Mouse (Mus musculus) inflammation-experienced regulatory T-cells, adult 16 weeks (primary cell): Measurements from ENCODE around the gene Zfp174. TPM values are rescaled to one million over a fixed set of nuclear protein-coding genes. Genes with fewer than 3 reads are reported as not detected.

Source experiments
- polyA plus RNA-seq: library from polyadenylated mRNA; unstranded; fragments of 100-300 nt; shearing (Covaris generic); gene quantifications from one replicate; pipeline ENCODE4 v1.2.1, GENCODE M21; 2017

Zfp174 gene
- polyA plus RNA-seq = 1.4 TPM

GRCm38 (mm10) chr16:3846711-3847518 is at the start of gene Zfp174:
TSS of gene Zfp174 (plus strand) at chr16:3847268.

DNA sequence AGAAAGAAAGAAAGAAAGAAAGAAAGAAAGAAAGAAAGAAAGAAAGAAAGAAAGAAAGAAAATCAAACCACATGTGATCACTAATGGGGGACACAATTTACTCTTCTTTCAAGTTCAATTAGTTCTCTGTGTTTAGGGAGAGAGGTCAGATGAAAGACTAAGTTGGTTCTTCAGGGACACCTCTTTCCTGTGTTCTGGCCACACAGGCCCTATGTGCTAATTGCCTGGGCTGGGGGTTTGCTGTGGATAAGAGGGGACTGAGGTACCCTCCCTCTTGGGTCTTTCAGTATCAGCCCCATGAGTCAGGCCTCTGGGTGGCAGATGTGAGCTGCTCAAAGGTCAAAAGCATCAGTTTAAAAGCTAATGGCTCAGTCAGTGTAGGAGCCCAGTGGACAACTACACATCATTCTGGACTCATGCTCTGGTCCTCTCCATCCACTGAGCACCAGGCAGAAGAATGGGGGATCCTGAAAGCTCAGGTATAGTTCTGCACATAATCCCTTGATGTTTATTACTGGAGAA is 16.4 kb upstream of the Zfp174 start, which contains the start of gene Olfr15:
Gene Olfr15 (plus strand): TSS at position 291 of the 522 bp plus-strand sequence.

DNA sequence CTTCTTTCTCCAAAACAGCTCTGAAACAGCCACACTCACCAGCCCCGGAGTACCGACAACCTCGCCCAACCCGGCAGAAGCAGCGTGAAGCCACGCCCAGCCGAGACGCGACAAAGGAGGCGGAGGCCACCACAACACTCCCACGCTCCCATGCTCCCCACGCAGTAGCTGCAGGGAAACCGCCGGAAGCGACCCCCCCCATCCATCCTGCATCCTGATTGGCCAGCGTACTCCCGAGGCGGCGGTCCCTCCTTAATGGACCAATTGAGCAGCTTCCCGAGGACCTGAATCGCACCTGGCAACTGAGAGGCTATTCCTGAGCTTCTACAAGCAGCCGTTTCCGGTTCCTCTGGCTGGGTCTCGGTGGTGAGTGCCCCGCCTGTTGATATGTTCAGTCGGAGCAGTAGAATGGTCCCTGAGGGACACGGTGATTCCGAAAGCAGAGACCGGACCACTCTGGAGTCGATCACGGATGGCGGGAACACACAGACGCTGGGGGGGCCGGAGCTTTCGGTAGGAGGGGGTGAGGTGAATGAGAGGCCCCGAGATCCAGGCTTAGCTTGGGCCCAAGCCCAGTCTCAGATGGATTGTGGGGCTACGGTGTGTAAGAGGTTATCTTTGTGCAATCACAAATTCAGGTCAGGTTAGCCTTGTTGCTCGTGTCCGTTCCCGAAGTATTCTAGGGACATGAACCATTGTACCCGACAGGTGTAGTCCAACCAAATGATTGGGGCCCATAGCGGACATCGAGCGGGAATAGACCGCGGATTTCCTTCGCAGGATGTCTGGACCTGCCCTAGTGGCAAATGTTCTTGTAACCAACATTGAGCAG is 25.4 kb downstream of the Zfp174 start, which contains the start of gene Naa60:
Gene Naa60 (plus strand): TSS at position 160 of the 832 bp plus-strand sequence.

DNA sequence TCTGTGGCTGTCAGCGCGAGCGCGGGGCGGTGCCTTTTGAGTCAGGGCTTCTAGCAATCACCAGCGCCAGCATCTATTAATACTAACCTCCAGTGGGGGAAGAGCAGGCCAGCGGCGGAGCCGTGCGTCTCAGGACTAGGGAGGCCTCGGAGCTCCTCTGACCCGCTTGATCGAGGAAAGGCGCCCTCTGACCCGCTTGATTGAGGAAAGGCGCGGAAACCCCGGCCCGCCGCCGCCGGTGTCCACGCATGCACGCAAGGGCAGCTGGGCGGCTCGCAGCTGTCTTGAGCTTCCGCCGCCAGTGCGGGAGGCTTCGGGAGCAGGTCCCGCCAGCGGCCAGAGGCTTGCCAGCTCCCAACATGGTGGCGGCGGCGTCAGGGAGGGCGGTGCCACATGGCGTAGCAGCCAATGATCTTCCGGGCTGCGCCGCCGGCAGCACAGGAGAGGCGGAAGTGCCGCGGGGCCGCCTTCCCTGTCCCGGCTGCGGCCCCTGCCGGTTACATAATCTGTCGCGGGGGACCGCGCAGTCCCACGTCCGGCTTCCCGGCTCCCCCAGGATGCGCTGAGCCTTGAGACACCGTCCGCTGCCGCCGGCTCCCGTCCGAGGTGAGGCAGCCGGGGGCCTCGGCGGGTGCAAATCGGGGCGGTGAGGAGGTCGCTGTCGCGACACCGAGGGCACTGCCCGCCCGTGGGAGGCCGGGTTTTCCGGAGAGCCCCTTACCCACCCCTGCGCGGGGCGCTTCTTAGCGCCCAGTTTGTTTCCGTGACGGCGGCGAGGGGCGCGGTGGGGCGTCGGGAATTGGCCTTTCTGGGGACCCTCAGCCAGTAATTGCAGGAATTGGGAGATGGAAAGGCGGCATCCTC is 37.4 kb downstream of the Zfp174 start, which contains the start of the genes Zfp597 and Gm20695:
Gene Zfp597 (minus strand): TSS at position 361 of the 864 bp plus-strand sequence.
Gene Gm20695 (plus strand): TSS at position 448 of the 864 bp plus-strand sequence.

Other genes with a start within 250 kb of the Zfp174 start
- gene Mefv, start 129.2 kb upstream of the Zfp174 start, polyA plus RNA-seq = 0.11 TPM
- gene Zfp263, start 103.2 kb upstream of the Zfp174 start, polyA plus RNA-seq = 83.2 TPM
- gene Olfr15, start 16.4 kb upstream of the Zfp174 start, polyA plus RNA-seq = 0.11 TPM
- 147 TPM for gene Naa60, start 25.1 kb downstream of the Zfp174 start, polyA plus RNA-seq
- gene Zfp597, start 37.3 kb downstream of the Zfp174 start, polyA plus RNA-seq = 16.8 TPM
- not detected for gene Gm20695, start 37.4 kb downstream of the Zfp174 start, polyA plus RNA-seq
- gene 1700037C18Rik, start 61.4 kb downstream of the Zfp174 start, polyA plus RNA-seq = 13.3 TPM
- gene Cluap1, start 61.5 kb downstream of the Zfp174 start, polyA plus RNA-seq = 40.9 TPM
- gene Nlrc3, start 129.4 kb downstream of the Zfp174 start, polyA plus RNA-seq = 100 TPM
- 48.4 TPM for gene Slx4, start 156.5 kb downstream of the Zfp174 start, polyA plus RNA-seq
- gene Dnase1, start 189.7 kb downstream of the Zfp174 start, polyA plus RNA-seq = 4.8 TPM
- gene Trap1, start 230.6 kb downstream of the Zfp174 start, polyA plus RNA-seq = 78.7 TPM